ENCODE assay signal across 8 mouse cellular contexts in the genomic region with DNA sequence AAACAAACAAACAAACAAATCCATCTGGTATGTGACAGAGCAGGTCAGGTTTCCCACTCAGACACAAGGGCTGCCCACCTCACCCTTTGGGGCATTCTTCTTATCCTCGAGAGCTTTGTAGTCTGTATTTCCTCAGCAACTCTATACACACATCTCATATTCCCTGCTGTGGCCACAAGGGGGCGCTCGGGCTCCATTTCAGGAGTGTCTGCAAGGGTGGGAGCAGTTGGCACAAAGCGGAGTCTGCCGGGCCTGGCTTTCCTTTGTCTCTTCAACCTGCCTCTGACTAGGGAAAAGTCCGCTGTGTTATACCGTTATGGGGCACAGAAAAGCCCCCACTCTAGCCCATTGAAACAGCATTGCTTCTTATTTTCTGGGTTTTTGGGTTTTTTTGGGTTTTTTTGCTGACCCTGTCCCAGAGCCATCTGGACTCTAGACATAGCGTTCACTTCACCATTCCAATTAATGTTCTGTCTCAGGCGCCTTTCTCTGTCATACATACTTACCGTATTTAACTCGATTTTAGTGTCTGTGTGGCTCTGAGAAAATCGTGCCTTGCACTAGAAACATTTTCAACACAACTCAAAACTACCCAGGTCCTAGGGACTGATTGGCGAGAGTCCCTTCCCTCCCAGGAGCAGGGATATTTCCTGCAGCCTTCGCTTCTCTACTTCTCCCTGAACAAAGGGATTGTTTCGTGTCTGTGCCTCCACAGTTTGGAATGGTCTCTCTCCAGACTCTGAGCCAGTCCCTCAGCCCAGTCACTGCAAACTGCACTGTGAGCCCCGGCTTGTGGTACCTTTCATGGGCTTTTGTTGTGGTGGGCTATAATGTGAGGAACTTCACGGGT. TPM values are rescaled to one million over a fixed set of nuclear protein-coding genes. Genes with fewer than 3 reads are reported as not detected.
DNase-seq lines count a peak whose midpoint lies in the region; ATAC-seq and TF ChIP-seq lines count a peak whose summit lies in the region.

No protein-coding gene starts in this region.

- H3K9ac ChIP-seq in embryonic facial prominence, embryonic 14.5 days (ENCODE audit: low read depth, low read length) = peak overlapping the region; percentile 50
- no peak overlapping the region for H3K9ac ChIP-seq in kidney, embryonic 14.5 days (ENCODE audit: low read depth, low read length)
- H3K9ac ChIP-seq in limb, embryonic 14.5 days (ENCODE audit: low read depth, low read length, severe bottlenecking) = peak overlapping the region; percentile 25

- no peaks in the 10 kb centered on the region for H3K9me3 ChIP-seq in embryonic facial prominence, embryonic 14.5 days (ENCODE audit: control insufficient read depth, low read length)
- H3K9me3 ChIP-seq in heart, embryonic 10.5 days = no peaks in the 10 kb centered on the region
- no peaks in the 10 kb centered on the region for H3K9me3 ChIP-seq in kidney, embryonic 14.5 days (ENCODE audit: control insufficient read depth, low read length)
- no peaks in the 10 kb centered on the region for H3K9me3 ChIP-seq in limb, embryonic 14.5 days (ENCODE audit: control insufficient read depth, low read length)

- peak; percentile 93 for ATAC-seq in embryonic facial prominence, embryonic 14.5 days (ENCODE audit: low read depth)
- peak; percentile 86 for ATAC-seq in kidney, embryonic 14.5 days (ENCODE audit: low FRiP score, low TSS enrichment)
- ATAC-seq in limb, embryonic 14.5 days (ENCODE audit: low FRiP score, low read depth) = peak; percentile 90

- 34% methylated on average over 17 of the region's 17 CpGs for WGBS in bone marrow, adult 2 months
- WGBS in embryonic facial prominence, embryonic 14.5 days = 31% methylated on average over 17 of the region's 17 CpGs
- WGBS in heart, embryonic 10.5 days = 43% methylated on average over 17 of the region's 17 CpGs
- 40% methylated on average over 17 of the region's 17 CpGs for WGBS in kidney, embryonic 14.5 days
- 37% methylated on average over 17 of the region's 17 CpGs for WGBS in limb, embryonic 14.5 days

- peak; percentile 85 for DNase-seq in 416B (ENCODE audit: low read depth)
- peak; percentile 92 for DNase-seq in embryonic facial prominence, embryonic 14.5 days (ENCODE audit: low spot score)
- peak; percentile 95 for DNase-seq in heart, embryonic 10.5 days (ENCODE audit: low spot score)
- DNase-seq in limb, embryonic 14.5 days (ENCODE audit: low spot score) = peak; percentile 90
- peak; percentile 66 to 80 for DNase-seq in monocyte, adult 2 months (ENCODE audit: low read depth in 1 of 2, low spot score in 2 of 2)
- DNase-seq in spleen, postnatal 14 days (ENCODE audit: low spot score in 2 of 2) = peak; percentile 73 to 83

- TF ChIP-seq CTCF in bone marrow, adult 2 months (IDR thresholded peaks at IDR 0.05; ENCODE audit: control insufficient read depth, insufficient read depth, low read length) = peak; percentile 93

- H3K4me3 ChIP-seq in bone marrow, adult 2 months (replicated peaks; ENCODE audit: control insufficient read depth, low read depth, low read length) = no peak overlapping the region
- H3K4me3 ChIP-seq in embryonic facial prominence, embryonic 14.5 days (ENCODE audit: low read depth, low read length) = no peak overlapping the region
- H3K4me3 ChIP-seq in heart, embryonic 10.5 days = no peak overlapping the region
- H3K4me3 ChIP-seq in kidney, embryonic 14.5 days (ENCODE audit: low read length) = no peak overlapping the region
- no peak overlapping the region for H3K4me3 ChIP-seq in limb, embryonic 14.5 days (replicated peaks; ENCODE audit: low read length)

- no peak overlapping the region for H3K4me2 ChIP-seq in embryonic facial prominence, embryonic 14.5 days (ENCODE audit: low read depth, low read length)
- H3K4me2 ChIP-seq in kidney, embryonic 14.5 days (replicated peaks; ENCODE audit: low read depth, low read length) = no peak overlapping the region
- no peak overlapping the region for H3K4me2 ChIP-seq in limb, embryonic 14.5 days (replicated peaks; ENCODE audit: low read depth, low read length, severe bottlenecking)

- H3K27me3 ChIP-seq in embryonic facial prominence, embryonic 14.5 days (replicated peaks; ENCODE audit: control insufficient read depth, insufficient read depth, low read length) = no peaks in the 10 kb centered on the region
- H3K27me3 ChIP-seq in heart, embryonic 10.5 days (ENCODE audit: insufficient read depth, poor library complexity, severe bottlenecking) = no peaks in the 10 kb centered on the region
- H3K27me3 ChIP-seq in kidney, embryonic 14.5 days (ENCODE audit: control insufficient read depth, insufficient read depth, low read length) = no peaks in the 10 kb centered on the region
- no peaks in the 10 kb centered on the region for H3K27me3 ChIP-seq in limb, embryonic 14.5 days (ENCODE audit: control insufficient read depth, insufficient read depth, low read length)

- no peak for TF ChIP-seq POLR2A in bone marrow, adult 2 months (IDR thresholded peaks at IDR 0.05; ENCODE audit: borderline replicate concordance, control insufficient read depth, low read depth, low read length)
- TF ChIP-seq POLR2A in limb, embryonic 14.5 days (IDR thresholded peaks at IDR 0.05; ENCODE audit: borderline replicate concordance, extremely low read depth, insufficient read depth, insufficient read length) = no peak

- H3K4me1 ChIP-seq in bone marrow, adult 2 months (ENCODE audit: control insufficient read depth, insufficient read depth, low read length) = no peaks in the 10 kb centered on the region; the same call in 1 of the 2 replicates
- no peaks in the 10 kb centered on the region for H3K4me1 ChIP-seq in embryonic facial prominence, embryonic 14.5 days (ENCODE audit: control insufficient read depth, insufficient read depth, low read length)
- H3K4me1 ChIP-seq in heart, embryonic 10.5 days = peaks cover 23% of the 10 kb centered on the region
- H3K4me1 ChIP-seq in kidney, embryonic 14.5 days (ENCODE audit: control insufficient read depth, insufficient read depth, low read length) = peaks cover 8% of the 10 kb centered on the region
- peaks cover 9% of the 10 kb centered on the region; the same call in 1 of the 2 replicates for H3K4me1 ChIP-seq in limb, embryonic 14.5 days (ENCODE audit: control insufficient read depth, insufficient read depth, low read length)

- no peak overlapping the region for H3K27ac ChIP-seq in bone marrow, adult 2 months (ENCODE audit: control insufficient read depth, insufficient read depth, low read depth, low read length, poor library complexity)
- peak overlapping the region; percentile 53 for H3K27ac ChIP-seq in embryonic facial prominence, embryonic 14.5 days (replicated peaks; ENCODE audit: low read depth, low read length)
- peak overlapping the region; percentile 77 for H3K27ac ChIP-seq in heart, embryonic 10.5 days
- H3K27ac ChIP-seq in kidney, embryonic 14.5 days (ENCODE audit: low read depth, low read length) = no peak overlapping the region
- H3K27ac ChIP-seq in limb, embryonic 14.5 days (replicated peaks; ENCODE audit: low read depth, low read length) = 0 out of 2 replicates have a peak overlapping the region, but pooled peaks have one; percentile 9

- peaks cover 46% of the 10 kb centered on the region for H3K36me3 ChIP-seq in embryonic facial prominence, embryonic 14.5 days (ENCODE audit: control insufficient read depth, insufficient read depth, low read length)
- peaks cover 28% of the 10 kb centered on the region for H3K36me3 ChIP-seq in heart, embryonic 10.5 days
- H3K36me3 ChIP-seq in kidney, embryonic 14.5 days (ENCODE audit: control insufficient read depth, insufficient read depth, low read length) = 0 out of 2 replicates have a peak, but pooled peaks cover 2% of the 10 kb centered on the region
- peaks cover 30% of the 10 kb centered on the region for H3K36me3 ChIP-seq in limb, embryonic 14.5 days (ENCODE audit: control insufficient read depth, insufficient read depth, low read length)

RNA-seq across cellular contexts. Expression of a gene that starts 13.8 kb away (rescaled TPM):
- polyA plus RNA-seq in bone marrow, adult 2 months (2011; ENCODE audit: insufficient read depth, insufficient read length, low replicate concordance, missing spikeins) = 2.3 and 3.2 TPM in 2 replicates
- polyA plus RNA-seq in embryonic facial prominence, embryonic 14.5 days (2014; fragmentation: Nextera tagmentation; extraction: Ambion mirVana) = 10.4 and 12.4 TPM in 2 replicates
- 15.2 and 19.8 TPM in 2 replicates for polyA plus RNA-seq in heart, embryonic 10.5 days (2016; fragmentation: Nextera tagmentation; extraction: Ambion mirVana)
- 9.1 and 11.6 TPM in 2 replicates for polyA plus RNA-seq in kidney, embryonic 14.5 days (2014; fragmentation: Nextera tagmentation; extraction: Ambion mirVana)
- polyA plus RNA-seq in limb, embryonic 14.5 days (2012; rRNA removed) = 16.7 and 24.9 TPM in 2 replicates
- polyA plus RNA-seq in limb, embryonic 14.5 days (2014; fragmentation: Nextera tagmentation; extraction: Ambion mirVana) = 12.6 and 13.6 TPM in 2 replicates

RNA-seq across cellular contexts. Expression of a gene that starts 25.3 kb away (rescaled TPM):
- not detected in 2 replicates for polyA plus RNA-seq in bone marrow, adult 2 months (2011; ENCODE audit: insufficient read depth, insufficient read length, low replicate concordance, missing spikeins)
- polyA plus RNA-seq in embryonic facial prominence, embryonic 14.5 days (2014; fragmentation: Nextera tagmentation; extraction: Ambion mirVana) = 0.24 and 0.54 TPM in 2 replicates
- 0.10 and 0.13 TPM in 2 replicates for polyA plus RNA-seq in heart, embryonic 10.5 days (2016; fragmentation: Nextera tagmentation; extraction: Ambion mirVana)
- 0.99 and 1.3 TPM in 2 replicates for polyA plus RNA-seq in kidney, embryonic 14.5 days (2014; fragmentation: Nextera tagmentation; extraction: Ambion mirVana)
- polyA plus RNA-seq in limb, embryonic 14.5 days (2012; rRNA removed) = 0.62 and 0.81 TPM in 2 replicates
- polyA plus RNA-seq in limb, embryonic 14.5 days (2014; fragmentation: Nextera tagmentation; extraction: Ambion mirVana) = 0.34 and 0.51 TPM in 2 replicates

Comparison
In these comparisons a context has a peak if more than half of its experiments do, and no peak if none do; other contexts are left out.
1. H3K27ac ChIP-seq: peak in embryonic facial prominence, embryonic 14.5 days (single experiment), heart, embryonic 10.5 days (single experiment) and limb, embryonic 14.5 days (single experiment); none in bone marrow, adult 2 months (single experiment) and kidney, embryonic 14.5 days (single experiment).
2. Peak in every context shown above with its lines, with median percentiles within 50 percentile points of each other: DNase-seq and ATAC-seq.